Mouse (Mus musculus) cerebellum, adult (tissue): Measurements from ENCODE around the gene Egln3.

ENCODE experiments used
- ATAC-seq: cut with Nextera tagmentation; 2 replicates; pipeline ENCODE4 v1.9.2; 2017; ENCODE audit warnings: mild to moderate bottlenecking, moderate library complexity, mixed read lengths; ENCODE audit not compliant: insufficient number of reproducible peaks, low FRiP score, low TSS enrichment

Gene Egln3

GRCm38 (mm10) chr12:54202765-54203655 is 650 bp downstream of the Egln3 start:
- ATAC-seq = peak; percentile 16; the same call in 1 of the 2 replicates

- no peak for ATAC-seq
These were observed 1.4 kb downstream of the Egln3 start for GRCm38 (mm10) chr12:54202276-54202675.

DNA sequence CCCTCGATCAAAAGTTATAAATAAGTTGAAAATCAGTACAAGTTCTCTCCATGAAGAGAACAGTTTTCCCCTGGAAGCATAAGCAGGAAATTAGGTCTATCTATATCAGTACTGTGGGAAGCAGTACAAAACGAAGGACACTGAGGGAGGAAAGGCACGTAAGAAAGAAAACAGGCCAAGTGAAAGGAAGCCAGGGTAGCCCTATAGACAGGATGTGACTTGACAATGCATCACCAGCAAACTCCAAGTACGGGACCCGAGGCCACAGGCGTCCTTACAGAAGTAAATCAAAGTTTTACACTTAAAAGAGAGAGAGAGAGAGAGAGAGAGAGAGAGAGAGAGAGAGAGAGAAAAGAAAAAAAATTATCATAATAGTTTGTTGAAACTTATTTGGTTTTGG is 2.8 kb downstream of the Egln3 start:
- ATAC-seq = no peak

- no peak for ATAC-seq
These were observed 3.5 kb downstream of the Egln3 start for GRCm38 (mm10) chr12:54200172-54200571.

DNA sequence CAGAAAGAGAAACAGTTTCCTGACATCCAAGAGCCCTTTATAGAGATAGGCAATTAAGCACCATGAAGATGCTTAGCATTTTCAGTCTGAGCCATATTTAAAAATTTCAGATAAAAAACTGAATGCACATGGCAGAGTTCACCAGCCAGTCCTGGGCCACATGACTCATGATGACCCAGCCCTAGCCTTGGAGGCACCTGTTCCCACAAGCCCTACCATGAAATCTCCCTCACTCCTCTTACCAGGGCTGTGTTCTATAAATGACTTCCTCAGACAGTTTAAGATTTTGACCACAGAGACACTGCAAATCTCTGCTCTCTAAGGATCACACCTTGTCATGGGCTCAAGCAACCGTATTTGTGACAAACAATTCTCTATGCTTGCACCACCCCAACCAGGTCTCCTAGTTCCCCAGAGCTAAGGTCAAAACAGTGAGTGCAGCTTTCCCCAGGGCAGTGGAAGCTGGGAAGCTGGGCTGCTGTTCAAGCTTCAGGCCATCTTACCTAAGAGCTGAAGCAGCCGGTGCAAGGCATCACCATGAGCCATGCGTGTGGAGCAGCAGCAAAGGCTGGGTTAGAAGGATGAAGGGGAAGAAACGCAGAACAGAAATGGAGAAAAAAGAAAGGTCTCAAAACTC is 5.3 kb downstream of the Egln3 start:
- no peak for ATAC-seq

DNA sequence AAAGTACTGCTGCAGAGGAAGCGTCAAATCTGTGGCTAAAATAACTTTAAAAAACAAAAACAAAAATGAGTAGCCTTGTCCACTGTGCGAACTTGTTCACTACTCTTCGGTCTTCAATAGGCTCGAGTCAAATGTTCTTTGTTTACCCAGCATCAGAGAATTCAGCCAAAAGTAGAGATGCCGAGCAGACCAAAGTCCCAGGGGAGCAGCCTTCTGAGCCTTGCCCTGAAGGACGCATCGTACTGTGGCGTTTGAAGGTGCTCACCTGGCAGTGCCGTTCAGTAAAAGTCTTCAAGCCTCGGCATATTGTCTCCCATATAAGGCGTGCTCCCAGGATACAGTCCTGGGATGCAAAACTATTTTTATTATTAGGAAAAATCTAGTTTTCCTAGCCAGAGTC is 5.8 kb downstream of the Egln3 start:
- ATAC-seq = no peak

- no peak for ATAC-seq
These were observed 6.3 kb downstream of the Egln3 start for GRCm38 (mm10) chr12:54197301-54197782.

- no peak for ATAC-seq
These were observed 6.8 kb downstream of the Egln3 start for GRCm38 (mm10) chr12:54196881-54197280.

DNA sequence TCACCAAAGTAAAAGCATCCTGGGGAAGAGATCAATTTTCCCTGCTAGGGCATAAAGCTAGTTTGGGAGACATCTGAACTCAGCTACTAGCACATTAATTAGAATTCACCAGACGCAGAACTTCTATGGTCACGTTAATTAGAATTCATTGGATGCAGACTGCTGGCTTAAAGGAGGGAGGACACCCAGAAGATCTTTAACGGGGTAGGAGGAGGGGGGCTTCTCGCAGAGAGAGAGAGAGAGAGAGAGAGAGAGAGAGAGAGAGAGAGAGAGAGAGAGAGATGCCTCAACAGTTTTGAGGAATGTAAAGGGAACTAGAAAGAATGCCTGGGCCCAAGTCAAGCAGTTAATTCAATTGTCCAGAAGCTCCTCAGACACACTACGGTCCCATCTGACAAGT is 9.5 kb downstream of the Egln3 start:
- ATAC-seq = no peak

DNA sequence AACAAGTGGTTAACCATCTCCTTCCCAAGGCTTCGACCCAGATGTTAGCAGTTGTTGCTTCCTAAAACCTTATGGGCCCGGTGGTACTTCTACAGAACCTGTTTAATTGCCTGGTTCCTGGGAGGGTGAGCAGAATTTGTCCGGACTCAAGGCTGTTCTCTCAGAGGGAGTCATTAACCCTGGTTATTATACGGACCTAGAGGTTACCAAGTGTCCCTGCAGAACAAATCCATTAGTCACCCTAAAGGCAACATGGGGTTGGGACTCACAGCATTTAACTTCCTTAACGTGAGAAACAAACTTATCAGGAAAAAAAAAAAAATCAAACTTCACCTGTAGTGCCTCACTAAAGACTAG is 11.4 kb downstream of the Egln3 start:
- ATAC-seq = no peak

DNA sequence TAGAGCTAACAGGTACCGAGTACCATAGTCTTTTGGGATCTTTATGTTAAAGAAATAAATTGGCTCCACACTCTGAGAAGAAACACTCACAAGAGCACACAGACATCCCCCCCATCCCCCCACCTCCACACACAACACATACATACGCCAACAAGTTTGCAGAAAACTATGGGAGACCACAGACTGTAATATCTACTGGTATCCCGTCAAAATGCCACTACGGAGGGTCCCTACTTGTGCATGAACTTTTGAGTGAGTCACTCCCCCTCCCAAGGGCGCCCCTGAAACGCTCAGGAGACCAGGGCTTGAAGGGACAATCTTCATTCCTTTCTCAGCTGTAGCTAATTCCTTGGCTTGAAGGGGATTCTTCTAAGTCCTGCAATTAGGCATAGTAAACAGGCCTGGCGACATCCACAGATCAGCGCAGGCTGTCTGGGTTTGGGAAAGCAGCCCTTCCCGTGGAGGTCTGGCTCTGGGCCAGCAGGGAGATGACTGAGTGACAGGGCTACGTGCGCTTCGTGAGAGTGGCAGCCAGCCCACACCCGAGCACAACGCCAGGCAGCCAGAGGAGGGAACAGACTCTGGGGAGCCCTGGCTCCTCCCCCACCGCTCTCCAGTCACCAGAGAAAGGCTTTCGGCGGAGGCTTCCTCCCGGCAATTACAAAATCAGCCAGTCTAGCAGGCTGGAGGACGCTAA is 11.9 kb downstream of the Egln3 start:
- ATAC-seq = peak; percentile 60; the same call in 1 of the 2 replicates

DNA sequence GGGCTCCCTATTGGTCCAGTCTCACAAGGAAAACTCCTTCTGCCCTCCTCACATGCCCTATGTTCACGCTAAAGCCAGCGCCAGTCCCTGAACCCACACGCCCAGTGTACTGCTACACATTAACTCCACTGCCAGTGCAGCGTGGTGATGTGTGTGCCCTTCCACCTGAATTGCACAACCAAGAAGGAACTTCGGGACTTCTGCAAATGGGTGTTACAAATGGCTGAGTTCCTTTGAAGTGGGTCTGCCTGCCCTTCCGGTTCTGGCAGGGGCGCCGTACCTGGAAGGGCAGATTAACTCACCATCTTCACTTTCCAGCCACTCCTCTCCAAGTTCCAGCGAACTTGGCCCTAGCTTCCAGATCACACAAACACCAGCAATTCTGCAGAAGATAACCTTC is 12.5 kb downstream of the Egln3 start:
- ATAC-seq = no peak

GRCm38 (mm10) chr12:54187812-54188600 is 15.7 kb downstream of the Egln3 start:
- ATAC-seq = no peak

DNA sequence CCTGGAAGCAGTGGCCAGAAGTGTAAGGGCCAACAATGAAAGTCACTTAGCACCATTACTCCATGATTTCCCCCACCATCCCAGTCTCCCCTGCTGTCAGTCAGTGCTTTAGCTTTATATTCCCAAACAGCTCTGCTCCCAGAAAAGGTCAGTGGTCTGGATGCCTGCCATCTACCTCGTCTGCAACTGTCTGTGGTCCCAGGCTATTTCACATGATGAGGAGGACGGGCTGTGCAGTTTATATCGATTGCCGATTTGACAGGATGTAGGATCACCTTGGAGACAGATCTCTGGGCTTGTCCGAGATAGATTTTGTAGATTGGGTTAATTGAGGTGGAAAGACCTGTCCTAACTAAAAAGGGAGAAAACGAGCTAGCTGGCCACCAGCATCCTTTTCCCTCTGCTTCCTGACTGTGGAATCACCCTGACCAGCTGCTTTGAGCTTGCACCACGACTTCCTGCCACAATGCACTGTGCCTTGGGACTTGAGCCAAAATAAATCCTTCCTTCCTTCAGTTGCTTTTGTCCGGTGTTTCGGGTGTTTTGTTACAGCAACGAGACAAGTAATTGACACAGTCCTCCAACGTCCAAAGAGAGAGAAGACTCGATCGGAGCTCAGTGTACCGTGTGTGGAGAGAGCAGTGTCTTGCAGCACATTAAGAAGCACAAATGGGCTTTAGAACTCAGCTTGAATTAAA is 16.6 kb downstream of the Egln3 start:
- no peak for ATAC-seq

GRCm38 (mm10) chr12:54184264-54184663 is 19.4 kb downstream of the Egln3 start:
- no peak for ATAC-seq

GRCm38 (mm10) chr12:54178323-54178722 is 25.3 kb downstream of the Egln3 start:
- no peak for ATAC-seq

DNA sequence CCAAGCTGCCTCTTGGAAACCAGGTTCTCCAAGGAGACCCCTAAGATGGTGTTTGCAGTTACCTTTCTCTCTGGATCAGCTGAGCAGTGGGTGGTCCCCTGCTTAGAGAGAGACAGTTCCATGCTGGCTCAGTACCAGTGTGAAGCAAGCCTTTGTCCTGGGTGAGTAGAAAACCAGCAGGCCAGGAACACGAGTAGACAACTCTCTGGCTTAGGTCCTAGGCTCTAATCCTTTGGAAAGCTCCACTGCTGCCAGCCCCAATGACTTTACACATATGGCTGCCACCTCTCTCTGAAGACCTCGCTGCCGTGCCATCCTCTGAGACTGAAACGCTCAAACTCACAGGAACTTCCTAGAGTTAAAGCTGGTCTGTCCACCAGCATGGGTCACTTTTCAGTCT is 34.9 kb downstream of the Egln3 start:
- ATAC-seq = no peak

DNA sequence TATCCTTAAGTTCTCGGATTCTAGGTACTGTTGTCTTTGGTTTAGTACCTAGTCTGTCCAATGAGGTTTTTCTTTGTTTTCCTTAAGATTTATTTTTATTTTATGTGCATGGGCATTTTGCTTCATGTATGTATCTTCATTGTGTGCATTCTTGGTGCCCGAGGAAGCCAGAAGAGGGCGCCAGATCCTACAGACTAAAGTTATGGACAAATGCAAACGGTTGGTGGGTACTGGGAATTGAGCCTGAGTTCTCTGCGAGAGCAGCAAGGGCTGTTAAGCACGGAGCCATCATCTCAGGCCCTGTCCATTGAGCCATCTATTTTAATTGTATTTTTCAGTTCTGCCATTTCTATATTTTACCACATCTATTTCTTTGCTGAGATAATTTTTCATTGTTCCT is 35.9 kb downstream of the Egln3 start:
- no peak for ATAC-seq

DNA sequence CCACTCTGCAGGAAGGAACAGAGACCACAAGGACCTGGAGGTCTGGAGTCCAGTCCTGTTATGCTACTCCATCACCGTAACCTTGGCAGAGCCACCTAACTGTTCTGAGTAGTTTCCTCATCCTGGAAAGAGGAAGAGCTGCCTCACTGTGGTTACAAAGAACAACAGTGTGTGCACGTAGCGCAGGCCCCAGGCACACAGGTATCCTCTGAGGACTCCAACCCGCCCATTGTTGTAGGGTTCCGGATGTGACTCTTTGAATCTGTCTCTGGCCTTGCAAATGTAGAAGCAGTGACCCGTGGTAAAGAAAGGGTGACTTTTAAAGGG is 39.0 kb downstream of the Egln3 start:
- no peak for ATAC-seq
